Mouse (Mus musculus) thymus, postnatal 0 days (tissue): ENCODE data around the gene Slc22a12. TPM values are rescaled to one million over a fixed set of nuclear protein-coding genes. Genes with fewer than 3 reads are reported as not detected.

Experiments used
- DNase-seq: peaks from one replicate; pipeline ENCODE4 v3.0.0-alpha.2; 2015; ENCODE audit warnings: low spot score
- polyA plus RNA-seq: library from polyadenylated mRNA; unstranded; fragments of >200 nt; fragmentation: Nextera tagmentation; extraction: Ambion mirVana; gene quantifications from 2 replicates; pipeline ENCODE4 v1.2.1, GENCODE M21; 2015

The Slc22a12 gene
- polyA plus RNA-seq, 1 experiment from 2014 or later: not detected

DNA sequence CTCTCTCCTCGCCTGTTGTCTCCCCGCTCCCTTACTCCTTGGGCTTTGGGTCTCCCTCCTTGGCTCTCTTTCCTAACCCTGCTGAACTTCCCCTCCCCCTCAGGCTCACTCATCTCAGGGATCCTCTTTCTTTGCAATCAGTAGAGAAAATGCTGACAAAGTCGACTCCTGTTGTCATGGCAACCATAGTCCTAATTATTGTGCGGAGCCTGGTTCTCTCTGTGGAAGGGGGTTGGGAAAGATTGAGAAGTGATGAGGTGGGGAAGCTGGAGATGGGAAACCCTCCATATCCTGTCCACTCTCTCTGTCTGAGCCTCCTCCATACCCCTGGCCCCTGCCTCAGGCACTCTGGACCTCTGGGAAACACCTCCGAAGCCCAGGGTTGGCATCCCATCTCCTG, 24.2 kb downstream of the Slc22a12 start:
- DNase-seq: no peak

DNA sequence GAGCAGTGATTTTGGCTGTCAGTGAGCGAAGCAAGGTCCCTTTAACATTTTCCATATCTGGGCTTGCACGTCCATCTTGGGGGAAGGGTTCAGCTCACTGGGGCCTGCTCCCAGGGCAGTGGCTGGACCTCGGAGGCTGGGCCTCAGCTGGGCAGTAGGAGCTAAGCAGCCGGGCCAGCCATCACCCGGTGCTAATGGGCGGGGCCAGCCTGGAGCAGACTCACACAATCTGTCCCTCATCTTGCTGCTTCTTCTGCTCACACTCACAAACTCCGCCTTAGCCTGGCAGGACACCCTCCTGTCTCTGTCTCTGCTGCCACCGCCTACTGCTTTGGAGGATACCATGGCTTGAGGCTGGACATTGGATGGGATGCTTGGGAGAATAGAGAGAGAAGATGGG, 26.7 kb downstream of the Slc22a12 start:
- no peak for DNase-seq

DNA sequence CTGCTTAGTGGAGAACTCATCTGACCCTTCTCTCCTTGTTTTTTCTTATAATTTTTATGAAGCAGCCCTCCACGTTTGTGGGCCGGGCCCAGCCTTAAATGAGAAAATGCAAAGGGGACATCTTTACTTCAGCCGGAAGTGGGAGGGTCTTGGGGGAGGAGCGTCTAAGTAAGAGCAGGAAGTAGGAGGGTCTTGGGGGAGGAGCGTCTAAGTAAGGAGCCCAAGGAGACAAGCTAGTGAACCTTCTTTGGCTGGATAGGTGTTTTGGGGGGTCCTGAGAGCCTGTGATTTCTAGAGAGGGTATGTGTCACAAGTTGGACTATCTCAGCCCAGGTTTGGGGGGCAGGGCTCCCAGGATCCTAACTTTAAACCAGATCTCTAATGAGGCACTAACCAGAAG, 27.4 kb downstream of the Slc22a12 start:
- peak; percentile 26 for DNase-seq

DNA sequence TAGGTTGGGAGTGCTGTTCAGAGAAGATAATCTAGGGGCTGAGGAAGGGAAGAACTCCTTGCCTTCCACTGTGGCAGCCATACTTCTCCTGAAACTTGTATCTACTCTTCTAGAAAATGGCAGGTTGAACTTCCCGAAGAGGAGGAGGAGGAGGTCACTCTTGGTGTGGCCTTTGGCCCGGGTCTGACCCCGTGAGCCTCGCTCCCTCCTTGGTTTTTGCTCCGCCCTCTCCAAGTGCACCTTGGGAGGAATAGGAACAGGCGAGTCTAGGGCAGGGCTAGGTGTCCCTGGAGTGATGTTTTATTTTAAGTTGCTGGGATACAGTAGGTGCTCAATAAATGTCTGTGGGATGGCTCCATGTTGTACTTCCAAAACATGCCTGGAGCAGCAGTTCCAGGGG, 27.9 kb downstream of the Slc22a12 start:
- DNase-seq: no peak

DNA sequence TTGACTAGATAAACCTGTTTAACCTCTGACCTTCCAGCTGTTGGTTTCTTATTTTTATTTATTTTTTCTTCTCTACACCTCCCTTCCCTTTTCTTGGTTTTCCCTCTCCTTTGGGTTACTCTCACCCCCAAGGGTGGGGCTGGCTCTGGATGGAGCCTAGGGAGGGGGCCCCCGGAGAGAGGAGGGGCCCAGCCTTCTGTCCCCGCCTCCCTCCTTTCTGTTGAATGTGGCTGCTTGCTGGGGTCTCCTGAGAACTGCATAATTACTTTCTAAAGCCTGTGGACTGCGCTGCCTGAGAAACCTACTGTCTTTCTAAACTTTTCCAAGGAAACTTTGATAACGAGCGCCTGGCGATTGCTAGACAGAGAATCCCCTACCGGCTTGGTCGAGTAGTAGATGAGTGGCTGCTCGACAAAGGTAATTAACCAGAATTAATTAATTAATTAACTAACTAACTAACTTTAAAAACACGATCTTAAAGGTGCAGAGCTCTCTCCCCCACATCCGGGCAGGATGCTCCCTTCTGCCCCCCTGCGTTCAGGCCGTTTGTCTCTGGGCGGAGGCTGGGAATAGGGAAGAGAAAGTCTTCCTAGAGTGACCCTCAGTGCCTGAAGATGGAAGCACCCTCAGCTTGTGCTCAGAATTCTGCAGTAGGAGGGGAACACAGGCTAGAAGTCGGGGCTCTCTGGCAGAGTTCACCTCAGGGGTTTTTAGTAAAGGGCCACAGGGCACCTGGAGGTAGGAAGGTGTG, 29.3 kb downstream of the Slc22a12 start:
- no peak for DNase-seq

DNA sequence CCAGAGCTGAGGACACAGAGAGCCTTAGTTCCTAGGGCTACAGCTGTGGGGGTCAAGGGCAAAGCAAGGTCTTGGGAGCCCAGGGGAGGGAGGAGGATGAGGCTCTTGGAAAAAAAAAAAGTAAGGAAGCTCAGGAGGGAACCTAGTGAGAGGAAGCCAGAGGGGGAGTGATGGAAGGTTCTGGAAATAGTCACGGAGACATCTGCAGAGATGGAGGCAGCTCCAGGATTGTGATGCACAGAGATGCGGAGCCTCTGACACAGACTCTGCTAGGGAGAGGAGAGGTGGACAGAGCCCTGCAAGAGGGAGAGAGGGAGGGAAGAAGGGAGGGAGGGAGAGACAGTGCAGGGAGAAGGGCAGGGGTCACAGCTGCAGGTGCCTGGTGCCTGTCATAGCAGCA, 32.3 kb downstream of the Slc22a12 start:
- no peak for DNase-seq

DNA sequence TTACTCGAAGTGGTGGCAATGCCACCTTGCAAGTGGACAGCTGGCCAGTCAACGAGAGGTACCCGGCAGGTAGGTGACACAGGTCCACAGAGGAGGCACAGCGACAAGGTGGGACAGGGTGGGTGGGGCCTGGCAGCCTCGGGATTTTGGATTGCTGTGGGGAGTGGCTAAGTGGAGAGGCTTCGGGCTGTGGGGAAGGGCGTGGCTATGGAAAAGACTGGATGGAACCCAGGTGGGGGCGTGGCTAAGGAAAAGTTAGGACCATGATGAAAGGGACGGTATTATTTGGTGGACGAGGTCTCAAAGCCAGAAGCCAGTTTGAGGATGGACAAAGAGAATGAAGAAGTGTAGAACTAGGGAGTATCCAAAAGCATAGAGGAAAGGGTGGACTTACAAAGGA, 33.0 kb downstream of the Slc22a12 start:
- no peak for DNase-seq

DNA sequence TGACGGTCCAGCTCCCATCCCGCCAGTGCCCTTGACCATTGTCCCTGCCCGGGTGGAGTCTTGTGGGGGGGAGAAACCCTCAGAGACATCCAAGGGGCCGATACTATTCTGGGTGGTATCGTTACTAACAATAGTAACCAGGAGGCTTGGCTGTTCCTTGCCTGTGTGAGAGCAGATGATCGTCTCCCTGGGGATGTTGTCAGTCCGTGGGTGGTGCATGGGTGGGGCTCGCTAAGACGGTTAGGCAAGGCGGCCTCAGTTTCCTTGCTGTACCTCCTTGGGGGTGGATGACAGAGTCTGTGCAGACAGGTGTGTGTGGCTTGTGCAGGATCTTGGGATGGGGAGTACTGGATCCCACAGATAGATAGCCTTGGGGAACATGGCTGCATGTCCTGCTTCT, 35.4 kb downstream of the Slc22a12 start:
- no peak for DNase-seq

DNA sequence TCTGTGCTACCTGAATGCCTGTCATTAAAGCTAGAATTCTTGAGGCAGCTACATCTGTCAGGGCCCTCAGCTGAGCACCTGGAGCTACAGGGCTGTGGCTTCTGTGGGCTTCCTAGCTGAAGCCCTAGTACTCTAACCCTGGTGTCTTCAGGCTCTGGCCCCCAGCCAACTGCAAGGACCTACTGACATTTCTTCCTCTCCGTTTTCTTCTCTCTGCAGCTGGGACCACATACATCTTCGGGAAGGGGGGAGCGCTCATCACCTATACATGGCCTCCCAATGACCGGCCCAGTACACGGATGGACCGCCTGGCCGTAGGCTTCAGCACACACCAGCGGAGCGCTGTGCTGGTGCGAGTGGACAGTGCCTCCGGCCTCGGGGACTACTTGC, 38.2 kb downstream of the Slc22a12 start:
- DNase-seq: no peak

DNA sequence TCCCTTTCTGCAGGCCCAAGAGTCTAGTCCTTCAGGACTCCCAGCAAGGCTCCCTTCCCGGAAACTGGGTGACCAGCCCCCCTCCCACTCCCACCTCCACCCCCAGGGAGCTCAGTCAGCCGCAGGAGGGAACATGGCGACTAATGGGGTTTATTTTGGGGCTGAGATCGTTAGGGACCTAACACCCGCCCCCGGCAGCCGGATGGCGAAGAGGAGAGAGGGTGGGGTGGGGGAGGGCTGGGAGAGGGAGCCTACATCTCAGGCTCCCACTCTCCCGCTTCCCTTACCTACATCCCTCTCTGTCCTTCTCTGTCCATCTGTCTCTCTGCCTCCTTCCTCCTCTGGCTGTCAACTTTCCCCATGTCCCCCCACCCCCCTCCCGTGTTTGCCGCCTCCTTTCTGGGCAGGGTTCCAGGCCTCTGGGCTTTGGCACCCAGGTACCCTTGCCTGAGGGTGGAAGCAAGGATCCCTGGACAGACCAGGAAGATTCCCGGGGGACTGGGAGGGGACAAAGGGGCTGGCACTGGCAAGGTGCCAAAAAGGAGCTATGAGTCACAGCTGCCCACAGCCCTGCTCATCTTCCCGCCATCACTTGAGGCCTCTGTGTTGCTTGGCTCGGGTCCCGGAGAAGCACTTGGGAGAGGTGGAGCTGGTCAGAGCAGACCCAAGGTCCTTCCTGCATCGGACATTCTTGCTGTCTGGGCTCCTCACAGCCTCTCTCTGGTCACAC, 38.7 kb downstream of the Slc22a12 start:
- no peak for DNase-seq

DNA sequence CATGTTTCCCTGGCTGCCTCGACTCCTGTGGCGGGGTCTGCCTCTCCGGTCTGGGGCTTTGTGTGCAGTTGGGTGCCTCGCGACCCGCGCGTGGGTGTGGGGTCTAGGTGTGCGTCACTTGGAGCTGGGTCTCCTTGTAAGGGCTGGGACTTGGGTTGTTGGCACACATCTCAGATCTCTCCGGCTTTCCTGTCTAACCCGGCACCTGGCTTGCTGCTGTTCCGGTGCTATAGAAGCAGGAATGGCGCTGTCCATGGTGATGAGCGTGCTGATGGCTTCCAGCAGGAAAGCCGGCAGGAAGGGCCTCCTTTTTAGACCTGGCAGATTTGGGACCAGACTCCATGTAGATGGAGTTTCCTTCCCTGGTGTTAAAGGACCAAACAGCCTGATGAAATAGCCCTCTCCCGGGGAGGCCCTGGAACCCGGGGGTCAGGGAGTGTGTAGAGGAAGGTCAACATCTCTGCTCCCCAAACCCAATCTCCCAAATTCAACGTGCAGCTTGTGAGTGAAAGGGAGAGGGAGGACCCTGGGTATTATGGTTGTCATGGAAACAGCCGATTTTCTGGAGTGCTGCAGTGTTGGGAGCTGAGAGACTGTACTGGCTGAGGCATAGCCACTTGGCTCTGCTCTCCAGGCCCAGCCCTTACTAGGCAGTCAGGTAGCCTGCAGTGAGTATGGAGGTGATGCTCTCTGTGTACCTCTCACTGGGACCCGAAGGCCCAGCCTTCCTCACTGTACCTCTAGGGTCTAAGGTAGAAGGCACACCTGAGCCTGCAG, 40.1 kb downstream of the Slc22a12 start:
- no peak for DNase-seq

DNA sequence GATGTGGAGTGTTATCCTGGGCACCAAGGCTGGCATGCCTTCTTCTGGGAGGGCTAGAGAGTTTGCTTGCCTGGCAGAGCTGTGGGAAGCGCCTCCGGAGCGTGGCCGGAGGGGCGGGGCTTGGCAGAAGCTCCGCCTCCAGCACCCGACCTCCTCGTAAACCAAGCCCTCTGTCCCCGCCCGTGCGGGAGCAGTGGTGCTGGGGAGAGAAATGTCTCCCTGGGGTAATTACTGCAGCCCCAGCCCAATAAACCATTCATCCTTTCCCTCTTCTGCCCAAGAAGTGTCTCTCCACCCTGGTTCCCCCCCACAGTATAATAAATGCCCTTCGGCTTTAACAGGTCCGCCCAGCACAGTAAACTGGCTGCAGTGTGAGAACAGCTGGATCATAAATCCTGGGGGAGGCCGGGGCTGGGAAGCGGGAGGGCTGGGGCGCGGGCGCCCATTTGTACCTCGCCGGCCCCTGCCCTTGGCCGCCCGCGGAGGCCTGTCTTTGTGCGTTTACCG, 40.7 kb downstream of the Slc22a12 start:
- peak; percentile 15 for DNase-seq

DNA sequence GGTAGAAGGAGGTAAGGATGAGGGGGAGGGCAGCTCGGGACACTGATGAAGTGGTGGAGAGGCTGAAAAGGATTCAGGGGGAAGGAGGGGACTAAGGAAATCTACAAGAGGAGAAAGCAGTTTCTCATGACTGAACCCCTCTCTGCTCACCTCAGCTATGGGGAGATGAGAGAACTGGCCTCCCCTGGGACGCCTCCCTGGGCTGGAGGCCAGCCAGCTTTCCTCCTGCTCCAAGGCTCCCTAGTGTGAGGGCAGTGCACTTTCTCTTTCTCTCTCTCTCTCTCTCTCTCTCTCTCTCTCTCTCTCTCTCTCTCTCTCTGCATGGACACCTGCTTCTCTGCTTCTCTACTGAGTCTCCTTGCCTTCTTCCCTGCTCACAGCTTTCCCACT, 42.2 kb downstream of the Slc22a12 start:
- DNase-seq: no peak

DNA sequence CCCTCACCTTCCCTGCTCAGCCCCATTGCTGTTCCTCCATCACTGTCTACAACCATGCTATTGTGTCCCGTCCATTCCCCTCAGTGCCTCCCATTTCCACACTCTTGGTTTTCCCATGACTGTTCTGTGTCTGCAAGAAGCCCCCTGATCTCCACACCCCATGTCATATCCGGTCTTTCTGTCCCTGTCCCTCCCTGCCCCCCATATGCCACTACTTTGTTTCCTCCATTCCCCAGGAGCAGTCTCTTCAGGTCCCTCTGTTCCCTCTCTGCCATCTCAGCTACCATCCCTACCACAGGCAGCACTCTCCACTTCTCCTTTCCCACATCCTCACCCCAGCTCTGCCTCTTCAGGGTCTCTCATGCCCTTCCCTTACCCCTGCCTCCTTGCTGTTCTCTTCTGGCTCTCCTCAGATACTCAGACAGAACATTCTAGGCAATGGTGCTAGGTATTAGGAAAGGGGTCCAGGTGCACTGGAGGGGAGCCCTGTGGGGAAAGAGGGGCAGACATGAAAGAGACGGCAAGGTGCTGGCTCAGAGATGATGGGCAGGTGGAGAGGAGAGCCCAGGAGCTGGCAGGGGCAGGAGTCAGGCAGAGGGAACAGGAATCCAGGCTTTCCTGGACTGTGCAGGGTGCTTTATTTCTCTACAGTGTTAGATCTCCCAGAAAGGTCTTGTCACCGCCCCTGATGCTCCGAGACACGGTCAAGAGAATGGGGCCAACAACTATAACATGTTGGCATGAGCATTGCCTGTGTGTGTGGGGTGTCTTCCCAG, 42.8 kb downstream of the Slc22a12 start:
- DNase-seq: no peak

DNA sequence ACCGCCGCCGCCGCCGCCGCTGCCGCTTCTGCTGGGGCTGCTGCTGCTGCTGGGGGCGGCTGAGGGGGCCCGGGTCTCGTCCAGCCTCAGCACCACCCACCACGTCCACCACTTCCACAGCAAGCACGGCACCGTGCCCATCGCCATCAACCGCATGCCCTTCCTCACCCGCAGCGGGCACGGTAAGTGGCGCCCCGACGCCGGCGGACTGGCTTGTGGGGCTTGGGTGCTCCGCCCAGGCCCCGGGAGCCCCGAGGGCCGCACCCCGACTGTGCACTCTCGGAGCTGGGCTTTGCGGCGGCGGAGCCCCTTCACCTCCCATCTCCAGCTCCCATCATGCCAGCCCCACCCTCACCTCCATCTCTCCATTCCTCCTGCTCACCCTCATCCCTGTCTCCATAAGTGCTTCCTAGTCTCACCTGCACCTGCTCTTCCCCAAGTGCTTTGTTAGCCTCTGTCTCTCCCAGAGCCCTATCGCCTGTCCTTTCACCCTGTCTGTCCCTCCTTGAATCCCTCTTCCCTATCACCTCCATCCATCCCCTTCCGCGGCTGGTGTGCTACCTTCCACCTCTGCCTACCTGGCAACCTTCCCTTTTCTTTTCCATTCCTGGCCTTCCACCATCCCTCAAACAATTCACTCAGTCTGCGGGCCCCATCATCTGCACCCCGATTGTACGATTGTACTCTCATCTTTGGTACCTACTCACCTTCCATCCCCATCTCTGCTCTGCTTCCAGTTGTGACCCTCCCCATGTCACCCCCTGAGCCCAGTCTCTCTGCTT, 44.3 kb downstream of the Slc22a12 start:
- no peak for DNase-seq

DNA sequence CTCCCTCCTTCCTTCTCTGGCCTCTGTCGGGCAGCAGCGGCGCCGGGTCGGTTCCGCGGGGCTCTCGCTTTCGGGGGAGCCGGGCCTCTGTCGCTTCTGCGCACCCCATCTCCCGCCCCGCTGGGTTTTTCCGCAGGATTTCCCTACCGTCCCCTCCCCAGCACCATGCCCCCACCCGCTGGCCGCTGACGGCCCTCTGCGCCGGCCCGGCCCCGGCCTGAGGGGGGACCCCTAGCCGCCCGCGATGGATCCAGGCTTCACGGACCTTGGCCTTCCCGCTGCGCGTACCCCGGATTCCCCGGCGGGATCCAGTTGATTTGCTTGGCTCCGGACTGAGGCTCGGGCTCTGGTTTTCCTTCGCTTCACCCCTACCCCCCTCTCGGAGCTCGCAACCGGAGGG, 45.0 kb downstream of the Slc22a12 start:
- DNase-seq: no peak

DNA sequence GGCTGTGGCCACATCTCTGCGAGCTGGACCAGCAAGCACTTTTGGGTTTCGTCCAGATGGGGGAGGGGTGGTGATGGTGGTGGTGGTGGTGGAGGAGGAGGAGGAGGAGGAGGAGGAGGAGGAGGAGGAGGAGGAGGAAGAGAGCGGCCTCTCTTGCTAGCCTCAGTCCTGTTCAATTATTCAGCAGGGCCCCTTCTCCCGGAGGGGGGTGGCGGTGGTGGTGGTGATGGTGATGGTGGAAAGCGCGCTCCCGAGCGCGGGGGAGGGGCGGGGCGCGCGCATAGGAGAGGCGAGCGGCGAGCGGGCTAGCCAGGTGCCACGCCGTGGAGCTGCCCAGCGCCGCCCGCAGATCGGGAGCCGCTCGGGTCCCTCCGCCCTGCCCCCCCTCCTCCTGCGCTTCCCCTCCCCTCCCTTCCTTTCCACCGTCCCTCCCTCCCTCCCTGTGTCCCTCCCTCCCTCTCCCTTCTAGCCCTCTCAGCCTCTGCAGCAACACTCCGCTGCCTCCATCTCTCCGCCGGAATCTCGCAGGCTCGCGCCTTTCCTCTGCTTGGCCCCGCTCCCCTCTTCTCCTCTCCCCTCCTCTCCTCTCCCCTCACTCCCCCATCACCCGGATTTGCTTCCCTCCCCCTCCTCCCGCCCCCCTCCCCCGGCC, 45.6 kb downstream of the Slc22a12 start:
- no peak for DNase-seq

DNA sequence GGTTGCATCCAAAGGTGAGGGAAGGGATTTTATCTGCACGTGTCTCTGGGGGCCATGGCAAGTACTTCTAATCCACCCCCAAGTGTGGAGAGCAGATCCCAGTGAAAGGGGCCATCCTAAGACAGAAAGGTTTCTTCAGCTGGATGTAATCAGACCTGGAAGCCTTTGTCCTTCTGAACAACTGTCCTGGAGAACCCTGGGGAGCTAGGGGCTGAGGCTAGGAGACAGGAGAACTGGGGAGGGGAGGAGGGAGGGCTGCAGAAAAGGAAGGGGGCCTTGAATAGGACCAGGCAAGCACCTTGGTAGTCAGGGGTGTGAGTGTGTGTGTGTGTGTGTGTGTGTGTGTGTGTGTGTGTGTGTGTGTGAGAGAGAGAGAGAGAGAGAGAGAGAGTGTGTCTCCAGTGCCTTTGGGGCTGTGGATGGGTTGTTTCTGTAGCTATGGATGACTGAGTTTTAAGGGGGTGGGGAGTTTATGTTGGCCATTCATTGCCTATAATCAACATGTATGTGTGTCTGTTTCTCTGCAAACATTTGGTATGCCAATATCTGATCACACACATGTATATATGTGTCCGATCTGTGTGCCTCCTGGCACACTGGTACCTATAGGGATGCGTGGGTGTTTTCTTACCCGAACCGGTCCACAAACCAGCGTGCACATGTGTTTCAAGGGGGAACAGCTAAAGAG, 46.2 kb downstream of the Slc22a12 start:
- no peak for DNase-seq

DNA sequence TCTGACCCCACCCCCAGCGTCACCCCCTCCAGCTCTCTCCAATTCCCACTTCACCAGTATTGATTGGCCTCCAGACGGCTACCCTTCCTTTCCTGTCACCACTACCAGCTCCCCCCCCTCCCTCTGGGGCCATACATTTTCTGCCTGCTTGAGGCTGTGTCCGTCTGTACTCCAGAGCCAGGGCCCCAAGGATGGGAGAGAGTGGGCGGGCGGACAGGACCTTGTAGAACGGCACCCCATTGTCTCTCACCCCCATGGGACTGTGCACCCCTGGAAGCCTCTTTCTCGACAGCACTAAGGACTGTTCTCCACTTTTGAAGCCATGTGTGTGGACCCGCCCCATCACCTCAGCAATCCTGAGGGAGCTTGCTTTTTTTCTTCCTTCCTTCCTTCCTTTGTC, 47.1 kb downstream of the Slc22a12 start:
- DNase-seq: no peak
